Mouse (Mus musculus): Measurements from ENCODE around the gene Arid3a.

DNA sequence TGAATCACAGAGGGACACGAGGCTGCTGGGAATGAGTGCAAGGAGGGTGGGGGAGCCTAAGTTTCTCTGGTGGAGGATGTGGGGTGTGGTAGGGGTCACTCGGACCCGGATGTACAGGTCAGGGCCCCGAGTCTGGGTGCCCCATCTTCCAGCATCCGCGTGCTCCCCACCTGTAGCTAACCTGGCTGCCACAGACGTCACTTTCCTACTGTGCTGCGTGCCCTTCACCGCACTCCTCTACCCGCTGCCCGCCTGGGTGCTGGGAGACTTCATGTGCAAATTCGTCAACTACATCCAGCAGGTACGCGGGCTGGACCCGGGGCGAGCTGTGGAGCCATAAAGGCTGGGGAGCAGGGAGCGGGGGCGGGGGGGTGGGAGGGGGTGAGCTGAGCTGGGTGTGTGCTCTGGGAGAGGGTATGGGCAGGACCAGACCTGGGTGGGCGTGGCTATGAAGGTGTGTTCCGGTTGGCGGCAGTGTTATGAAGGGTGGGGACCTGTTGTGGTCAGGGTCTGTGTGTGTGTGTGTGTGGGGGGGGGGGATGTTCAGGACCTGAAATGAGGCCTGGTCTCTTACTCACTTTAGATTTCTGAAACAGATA lies 7.5 kb upstream of the Arid3a start:
- no peak for TF ChIP-seq POLR2A (IDR thresholded peaks at IDR 0.05; ENCODE audit: low read depth, low read length)
- no peak for TF ChIP-seq CTCF (IDR thresholded peaks at IDR 0.05; ENCODE audit: extremely low read depth, insufficient read depth, insufficient read length, insufficient replicate concordance)
